Mouse (Mus musculus) urinary bladder, postnatal 4 days (tissue): Measurements from ENCODE around the gene Nbl1.
A peak's percentile ranks its signal among the peaks of the same experiment; 100 is the strongest.

ENCODE experiments used
- DNase-seq, 2 experiments: peaks; one replicate each; pipeline ENCODE4 v3.0.0; 2021 to 2022; ENCODE audit warnings: low spot score in 2 of 2

The Nbl1 gene

DNA sequence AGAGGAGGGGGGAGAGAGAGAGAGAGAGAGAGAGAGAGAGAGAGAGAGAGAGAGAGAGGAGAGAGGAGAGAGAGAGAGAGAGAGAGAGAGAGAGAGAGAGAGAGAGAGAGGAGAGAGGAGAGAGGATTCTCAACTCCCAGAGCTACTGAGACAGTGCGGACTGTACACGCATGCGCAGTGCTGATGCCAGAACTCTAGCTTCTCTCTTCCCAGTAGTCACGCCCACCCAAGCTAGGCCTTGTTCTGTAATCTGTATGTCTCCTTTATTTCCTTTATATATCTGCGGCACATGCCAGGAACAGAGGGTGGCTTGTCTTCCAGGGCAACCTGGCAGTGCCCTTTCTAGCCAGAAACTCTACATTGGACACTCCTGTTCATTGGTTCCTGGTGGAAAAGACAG is 28.0 kb downstream of the Nbl1 start:
- DNase-seq: no peak

DNA sequence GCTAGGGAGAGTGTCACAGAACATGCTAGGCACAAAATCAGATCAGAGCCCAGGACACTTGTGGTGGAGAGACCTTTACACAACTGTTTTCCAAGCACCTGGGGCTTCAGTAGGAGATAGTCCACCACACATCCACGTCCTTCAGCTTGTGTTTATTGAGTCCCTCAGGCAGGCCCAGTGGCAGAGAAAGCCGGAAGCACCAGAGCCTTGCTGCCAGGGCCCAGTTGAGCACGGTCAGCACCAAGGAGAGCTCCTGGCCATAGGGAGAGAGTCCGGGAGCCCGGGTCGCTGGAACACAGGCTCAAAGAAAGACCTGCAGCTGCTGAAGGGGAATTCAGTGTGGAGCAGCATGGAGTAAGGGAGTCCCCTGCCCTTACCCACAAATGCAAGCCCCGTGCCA is 33.2 kb downstream of the Nbl1 start:
- peak in 1 of 2 experiments; percentile 74 for DNase-seq

DNA sequence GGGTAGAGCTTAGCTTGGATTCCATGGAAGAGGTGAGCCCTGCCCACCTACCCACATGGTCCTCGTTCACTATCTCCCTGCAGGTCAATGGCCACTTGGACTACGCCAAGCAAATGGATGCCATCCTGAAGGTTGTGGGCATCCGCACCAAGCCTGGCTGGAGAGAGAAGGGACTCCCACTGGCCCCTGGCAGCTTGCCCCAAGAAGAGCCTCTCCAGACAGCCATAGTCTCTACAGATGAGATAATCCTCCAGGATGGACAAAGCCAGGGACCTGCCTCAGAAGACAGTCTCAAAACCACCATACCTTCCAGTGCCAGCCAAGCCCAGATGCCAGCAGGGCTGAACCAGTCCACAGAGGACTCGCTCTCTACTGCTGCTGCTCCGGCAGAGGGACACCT is 34.8 kb downstream of the Nbl1 start:
- DNase-seq: no peak

DNA sequence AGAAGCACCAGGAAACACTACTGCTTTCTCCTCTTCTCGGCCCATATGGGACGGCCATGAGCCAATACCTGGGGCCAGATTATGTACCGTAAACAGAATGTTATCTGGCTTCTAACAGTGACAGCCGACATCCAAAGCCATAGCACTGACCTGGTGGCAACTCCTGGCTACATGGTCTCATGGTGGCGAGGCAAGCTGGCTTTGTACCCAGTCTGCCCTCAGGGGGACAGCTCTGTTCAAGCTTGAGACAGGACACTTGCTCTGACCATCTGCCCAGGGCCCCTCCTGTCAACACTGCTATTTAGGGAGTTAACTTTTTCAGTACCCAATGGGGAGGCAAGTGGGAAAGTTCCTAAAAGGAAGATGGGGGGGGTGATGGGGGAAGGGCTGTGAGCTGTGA is 35.5 kb downstream of the Nbl1 start:
- no peak for DNase-seq

DNA sequence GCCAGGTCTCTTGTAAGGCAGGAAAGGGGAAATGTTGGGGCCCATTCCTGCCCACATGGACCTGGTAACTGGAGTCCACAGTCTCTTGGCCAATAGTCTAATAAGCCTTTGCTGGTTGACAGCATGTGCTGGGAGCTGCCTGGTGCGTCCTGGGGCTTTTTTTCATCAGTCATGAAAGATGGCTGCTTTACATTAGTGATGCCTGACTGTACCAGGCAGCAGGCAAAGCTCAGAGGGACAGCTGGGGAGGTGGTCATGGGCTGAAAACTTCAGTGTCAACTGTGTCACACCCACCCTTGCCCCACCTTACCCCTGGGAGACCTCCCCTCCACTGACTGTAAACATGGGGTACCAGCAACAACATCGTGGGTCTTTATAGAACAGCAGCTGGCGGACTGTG is 37.0 kb downstream of the Nbl1 start:
- DNase-seq: no peak

DNA sequence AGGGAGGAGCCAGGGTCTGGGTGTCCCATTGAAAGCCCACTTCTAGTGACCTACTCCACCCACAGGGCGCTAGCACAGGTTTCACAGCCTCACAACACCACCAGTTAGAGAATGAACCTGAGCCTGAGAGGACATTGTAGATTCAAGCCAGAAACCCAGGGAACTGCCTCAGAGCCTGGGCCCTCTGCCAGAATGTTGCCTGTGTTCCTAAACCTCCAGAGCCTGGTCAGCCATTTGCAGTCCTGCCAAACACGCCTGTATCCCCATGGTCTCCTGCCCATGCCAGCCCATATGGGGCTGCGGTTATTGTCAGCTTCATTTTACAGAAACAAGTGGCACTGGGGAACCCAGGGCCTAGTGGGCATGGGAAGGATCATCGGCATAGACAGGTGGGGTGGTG is 37.5 kb downstream of the Nbl1 start:
- DNase-seq: no peak

DNA sequence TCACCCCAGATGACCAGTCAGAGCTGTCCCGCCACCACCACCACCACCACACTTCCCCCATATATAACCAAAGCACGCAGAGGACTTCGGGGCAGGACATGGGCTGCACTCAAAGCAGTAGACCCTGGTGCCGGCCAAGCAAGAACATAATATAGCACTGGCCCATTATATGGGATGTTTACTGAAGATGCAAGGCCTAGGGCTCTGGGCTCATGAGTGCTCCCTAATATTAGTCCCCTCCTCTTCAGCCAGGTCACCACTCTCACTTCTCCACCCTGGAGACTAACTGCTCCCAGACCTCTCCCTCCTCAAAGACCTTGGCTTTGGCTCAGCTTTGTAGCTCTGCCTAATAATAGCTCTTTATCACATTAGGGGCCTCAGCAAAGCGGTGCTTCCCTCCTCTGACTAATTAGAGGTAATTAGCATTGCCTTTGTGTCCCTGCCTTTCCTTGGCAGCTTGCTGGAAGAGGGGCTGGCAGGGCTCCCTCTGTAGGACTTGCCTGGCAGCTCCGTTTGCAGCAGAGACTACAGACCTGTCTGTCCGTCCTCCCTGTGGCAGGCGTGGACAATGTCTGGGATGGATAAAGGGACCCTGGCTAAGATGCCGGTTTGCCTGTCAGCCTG is 38.4 kb downstream of the Nbl1 start:
- no peak for DNase-seq

DNA sequence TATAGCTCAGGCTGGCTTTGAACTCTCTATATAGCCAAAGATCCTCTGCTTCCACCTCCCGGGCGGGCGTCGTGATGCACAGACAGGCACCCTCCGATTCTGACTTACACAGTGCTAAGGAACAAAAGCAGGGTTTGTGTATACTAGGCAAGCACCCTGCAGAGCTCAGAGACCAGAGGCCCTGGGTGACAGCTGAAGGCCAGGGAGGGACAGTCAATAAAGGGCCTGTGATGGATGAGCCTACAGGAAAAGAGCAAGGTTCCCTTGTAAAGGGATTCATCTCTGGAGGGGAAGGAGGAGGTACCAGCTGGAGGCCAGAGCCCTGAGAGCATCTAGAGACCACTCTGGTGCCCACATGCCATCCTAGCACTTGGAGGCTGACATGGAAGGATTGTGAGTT is 39.4 kb downstream of the Nbl1 start:
- DNase-seq: no peak

DNA sequence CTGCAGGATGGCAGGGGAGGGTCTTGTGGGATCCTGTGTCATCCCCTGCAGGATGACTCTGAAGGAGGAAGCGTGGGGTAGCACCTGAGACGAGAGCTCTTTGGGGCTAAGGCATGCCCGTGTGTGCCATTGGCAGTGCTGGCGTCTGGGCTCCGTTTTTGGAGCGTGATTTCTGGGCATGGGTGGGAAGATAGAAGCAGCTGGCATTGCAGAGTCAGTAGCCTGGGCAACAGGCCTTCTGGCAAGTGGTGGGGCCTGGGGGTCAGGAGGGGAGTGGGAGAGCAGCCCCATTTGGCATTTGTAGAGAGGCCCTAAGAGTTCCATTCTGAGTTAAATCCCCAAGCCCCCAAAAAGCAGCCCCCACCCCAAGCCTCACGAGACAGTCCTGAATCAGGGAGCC is 40.0 kb downstream of the Nbl1 start:
- no peak for DNase-seq

DNA sequence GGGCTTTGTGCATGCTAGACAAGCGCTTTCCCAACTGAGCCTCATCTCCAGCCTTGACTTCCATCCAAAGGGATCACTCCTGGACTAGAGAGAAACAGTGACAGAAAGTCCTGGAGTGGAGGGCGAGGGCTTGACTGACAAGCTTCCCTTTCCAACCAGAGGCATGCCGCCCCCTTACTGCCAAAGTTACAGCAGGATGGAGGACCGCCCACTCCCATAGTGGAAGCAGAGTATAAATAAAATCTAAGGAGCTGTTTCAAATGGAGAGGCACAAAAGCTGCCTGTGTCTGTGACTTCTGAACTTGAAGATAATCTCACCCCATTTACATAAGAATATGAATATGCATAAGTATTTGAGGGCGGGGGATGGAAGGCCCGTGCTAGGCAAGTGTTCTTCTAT is 44.3 kb downstream of the Nbl1 start:
- DNase-seq: no peak

DNA sequence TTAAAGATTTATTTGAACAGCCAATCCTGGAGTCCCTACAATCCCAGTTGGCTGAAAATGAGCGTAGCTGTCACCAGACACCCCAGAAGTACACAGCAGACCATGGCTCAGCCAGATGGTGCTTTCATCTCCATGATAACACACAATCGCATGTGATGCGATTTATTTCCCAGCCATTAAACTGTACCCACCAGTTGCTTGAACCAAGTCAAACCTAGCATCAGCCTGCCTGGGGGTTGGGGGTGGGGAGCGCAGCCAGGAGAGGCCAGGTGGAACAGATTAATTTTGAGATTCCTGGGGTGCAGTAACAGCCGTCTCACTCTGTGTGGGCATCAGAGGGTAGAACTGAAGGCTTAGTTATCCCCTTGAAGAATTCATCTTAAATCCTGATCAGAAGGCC is 46.4 kb downstream of the Nbl1 start:
- DNase-seq: no peak

DNA sequence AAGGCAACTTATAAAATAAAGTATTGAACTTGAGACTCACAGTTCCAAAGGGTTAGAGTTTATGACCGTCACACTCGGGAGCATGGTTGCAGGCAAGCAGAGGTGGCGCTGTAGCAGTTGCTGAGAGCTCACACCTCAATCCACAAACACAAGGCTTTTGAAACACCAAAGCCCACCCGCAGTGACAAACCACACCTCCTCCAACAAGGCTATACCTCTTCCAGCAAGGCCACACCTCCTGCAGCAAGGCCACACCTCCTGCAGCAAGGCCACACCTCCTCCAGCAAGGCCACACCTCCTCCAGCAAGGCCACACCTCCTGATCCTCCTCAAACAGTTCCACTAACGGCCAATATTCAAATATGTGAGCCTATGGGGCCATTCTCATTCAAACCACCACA is 48.2 kb downstream of the Nbl1 start:
- no peak for DNase-seq

DNA sequence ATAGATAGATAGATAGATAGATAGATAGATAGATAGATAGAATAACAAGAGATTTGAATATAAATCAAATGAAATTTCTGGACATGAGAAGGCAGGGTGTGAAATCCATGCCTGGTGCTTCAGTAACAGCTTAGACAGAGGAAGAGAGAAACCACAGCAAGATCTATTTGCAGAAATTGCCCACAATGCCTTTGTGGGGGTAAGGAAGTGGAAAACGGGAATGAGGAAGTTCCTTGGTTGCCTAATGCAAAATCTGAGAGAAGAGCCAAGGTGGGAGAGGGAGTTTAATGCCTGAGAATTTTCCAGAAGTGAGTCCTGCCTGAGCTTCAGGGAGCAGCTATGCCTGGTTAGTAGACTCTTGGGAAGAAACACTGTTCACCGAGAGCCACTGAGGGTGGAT is 49.2 kb downstream of the Nbl1 start:
- no peak for DNase-seq

DNA sequence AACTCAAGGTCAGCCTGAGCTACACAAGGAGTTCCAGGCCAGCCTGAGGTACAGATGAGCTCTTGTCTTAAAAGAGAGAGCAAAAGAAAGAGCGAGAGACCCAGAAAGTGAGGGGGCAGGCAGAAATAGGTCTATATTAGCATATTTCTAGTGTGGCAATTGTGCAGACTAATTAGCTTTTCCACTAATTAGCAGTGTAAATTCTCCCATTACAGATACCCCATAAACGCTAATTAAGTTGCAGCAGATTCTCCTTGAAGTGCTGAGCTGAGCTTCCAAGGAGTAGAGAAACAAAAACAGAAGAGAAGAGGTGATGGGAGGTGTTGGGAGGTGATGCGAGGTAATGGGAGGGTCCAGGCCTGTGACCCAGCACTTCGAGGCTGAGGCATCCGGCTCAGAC is 50.2 kb downstream of the Nbl1 start:
- DNase-seq: no peak

DNA sequence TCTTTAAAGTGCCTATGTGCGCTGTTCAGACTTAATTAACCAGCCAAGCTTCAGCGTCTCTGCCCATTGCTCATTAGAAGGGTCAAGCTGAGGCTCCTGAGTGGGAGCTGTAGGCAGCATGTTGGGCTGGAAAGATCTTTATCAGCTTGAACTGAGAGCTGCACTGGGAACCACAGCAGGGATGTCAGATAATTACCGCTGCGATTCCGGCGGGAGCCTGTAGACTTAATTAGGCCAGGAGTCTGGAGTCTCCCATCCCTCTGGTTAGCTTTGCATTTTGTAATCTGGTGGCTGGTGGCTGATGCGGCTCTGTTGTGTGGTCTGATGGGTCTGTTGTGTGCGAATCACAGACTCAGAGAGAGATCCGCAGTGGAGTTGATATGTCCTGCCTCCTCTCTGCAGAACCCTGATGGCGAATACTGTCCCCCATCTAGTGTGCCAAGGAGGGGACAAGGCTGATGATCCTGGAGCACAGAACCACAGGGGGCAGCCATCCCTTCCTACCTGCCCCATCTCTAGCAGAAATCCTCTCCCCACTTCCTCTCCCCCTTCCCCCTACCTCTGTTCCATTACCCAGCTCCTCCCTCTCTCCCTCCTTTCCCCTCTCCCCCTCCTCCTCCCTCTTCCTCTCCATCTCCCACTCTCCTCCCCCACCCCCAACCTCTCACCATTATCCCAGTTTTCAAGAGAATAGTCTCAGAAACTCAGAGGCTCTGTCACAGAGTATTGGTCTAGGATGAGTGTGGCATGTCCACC is 52.5 kb downstream of the Nbl1 start:
- DNase-seq: no peak

DNA sequence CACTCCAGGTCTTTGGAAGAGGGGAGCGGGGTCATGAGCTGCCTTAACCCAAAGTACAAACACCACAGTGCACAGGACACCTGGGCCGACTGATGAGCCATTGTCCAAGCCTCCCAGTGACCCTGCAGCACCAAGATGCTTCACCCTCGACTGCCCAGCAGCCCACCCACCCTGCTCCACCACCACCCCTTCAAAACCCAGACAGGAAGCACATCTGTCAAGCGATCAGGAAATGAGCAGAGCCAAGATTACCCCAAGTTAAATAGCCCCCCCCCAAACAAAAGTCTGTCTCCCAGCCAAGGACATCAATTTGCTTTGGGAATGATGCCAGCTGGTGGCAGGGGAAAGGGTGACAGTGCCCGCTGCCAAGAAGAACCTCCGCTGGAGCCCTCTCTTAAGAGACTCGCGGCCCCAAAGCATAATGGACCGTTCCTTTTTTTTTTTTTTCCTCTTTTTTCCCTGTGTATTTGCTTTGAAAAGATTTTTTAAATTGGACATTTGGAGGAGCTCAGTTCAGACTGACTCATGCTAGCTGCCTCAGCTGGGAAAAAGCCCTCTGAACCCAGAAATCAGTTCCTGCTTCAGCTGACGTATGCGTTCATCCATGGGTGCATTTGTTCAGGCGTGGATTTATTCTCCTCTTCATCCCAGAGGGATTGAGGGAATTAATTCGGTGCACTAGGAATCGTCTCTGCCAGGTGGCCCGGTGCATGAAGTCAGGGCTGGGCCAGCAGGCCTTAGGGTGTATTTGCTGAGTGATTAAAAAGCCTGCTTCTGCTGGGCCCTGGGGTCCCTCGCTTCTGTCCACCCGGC is 54.8 kb downstream of the Nbl1 start:
- DNase-seq: no peak

DNA sequence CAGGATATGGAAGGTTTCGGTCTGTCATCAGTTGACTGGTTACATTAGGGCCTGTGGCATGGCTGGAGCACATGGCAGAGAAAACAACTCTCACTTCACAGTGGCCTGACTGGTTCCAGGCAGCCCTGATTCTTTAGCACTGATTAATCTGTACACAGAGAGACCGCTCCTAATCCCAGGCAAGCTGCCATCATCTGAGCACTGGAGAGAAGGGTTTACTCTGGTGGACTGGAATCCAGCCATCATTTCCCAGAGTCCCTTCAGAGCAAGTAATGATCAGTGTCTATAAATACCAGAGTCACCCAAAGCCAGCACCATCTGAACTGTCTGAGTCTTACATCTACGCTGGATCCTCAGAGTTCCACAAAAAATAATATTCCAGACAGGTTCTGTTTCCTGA is 57.0 kb downstream of the Nbl1 start:
- DNase-seq: no peak

DNA sequence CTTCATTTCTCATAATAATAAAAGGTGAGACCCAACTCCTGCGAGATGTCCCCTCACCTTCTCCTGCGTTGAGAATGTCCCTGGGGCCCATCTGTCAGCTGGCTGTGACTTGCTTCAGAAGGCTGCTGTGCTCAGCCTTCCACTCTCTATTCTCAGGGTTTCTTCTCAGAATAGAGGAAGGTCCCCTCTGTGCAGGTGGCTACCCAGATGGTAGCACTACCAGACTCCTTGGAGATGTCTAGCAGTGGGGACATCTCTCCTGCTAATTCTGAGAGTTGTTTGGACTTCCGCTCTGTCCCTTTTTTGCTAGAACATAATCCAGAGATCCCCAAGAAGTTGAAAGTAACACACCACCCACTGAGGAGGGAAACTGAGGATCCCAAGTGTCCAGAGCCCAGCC is 57.9 kb downstream of the Nbl1 start:
- DNase-seq: no peak

DNA sequence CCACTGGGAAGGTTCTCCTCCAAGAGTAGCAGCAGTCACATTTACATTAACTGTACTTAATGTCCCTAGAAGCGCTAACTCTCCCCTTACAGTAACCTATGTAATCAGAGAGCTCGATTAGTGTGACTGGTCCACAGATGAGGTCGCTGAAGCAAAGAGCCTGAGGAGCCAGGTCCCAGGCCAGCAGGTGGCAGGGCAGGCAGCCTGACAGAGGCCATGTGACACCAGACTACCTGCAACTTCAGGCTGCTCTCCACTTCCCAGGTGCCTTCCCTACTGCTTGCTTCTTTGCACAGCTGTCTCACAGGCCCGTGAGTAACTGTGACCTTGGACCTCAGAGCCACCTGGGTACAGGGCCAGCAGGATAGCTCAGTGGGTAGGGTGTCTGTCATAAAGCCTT is 58.3 kb downstream of the Nbl1 start:
- DNase-seq: no peak

DNA sequence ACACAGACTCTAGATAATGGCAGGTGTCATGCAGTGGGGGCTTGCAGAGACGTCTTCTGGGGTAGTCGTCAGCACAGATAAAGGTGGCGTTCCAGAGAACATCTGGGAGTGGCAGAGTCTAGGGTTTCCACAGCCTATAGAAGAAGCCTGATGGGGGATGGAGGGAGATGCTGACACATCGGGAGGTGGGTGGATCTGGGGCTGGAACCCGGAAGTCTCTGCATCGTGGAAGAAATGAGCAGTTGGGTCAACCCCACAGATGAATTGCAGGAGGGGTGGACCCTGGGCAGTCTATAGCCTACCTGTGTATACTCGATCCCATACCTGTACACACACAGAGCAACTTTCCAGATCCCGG is 58.8 kb downstream of the Nbl1 start:
- DNase-seq: no peak

DNA sequence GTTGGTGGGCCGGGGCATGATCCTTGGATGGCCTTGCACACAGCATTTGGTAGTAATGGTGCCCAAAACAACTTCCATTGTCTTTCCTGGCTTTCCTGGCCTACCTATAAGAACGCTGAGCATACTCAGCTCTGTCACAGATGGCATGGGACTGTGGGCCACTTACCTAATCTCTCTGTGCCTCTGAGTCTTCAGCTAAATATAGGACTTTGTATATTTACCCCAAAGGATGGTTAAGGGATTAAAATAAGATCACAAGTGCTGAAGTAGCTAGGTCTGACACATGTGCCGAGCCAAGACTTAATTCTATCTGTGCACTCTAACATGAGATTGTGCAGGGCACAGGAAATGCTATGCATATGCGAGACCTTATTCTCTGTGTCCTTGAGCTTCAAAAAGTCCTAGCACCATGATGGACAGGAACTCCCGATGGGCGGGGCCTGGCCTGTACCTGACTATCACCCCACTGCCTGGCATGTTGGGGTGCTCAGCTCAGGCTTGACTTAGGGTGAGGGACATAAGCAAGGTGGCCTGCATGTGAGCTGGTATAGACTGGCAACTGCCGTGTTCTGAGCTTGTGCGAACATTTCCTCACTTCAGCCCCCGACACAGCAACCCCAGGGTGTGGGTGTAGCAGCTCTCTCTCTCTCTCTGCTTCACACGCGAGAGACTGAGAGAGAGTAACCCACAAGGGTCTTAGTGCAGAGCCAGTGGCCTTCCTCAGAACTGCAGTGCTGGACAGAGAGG is 59.4 kb downstream of the Nbl1 start:
- no peak for DNase-seq

DNA sequence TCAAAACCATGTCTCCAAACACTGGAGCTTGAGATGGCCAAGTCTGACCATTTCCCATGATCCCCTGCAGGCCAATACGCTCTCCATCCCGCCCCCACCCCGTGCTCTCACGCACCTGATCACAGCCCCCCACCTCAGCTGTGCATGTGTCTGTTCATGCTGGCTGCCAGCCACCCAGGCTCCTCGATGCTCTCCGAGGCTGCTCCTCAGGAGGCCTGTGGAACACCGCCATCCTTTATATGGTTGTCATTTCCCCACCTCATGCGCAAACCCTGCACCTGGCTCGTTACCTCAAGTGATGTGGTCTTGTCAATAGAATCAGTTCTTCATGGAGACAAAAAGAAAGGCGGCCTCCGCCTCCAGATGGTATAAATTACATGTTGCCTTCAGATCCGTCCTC is 60.3 kb downstream of the Nbl1 start:
- DNase-seq: no peak
